Mouse (Mus musculus) thymus, adult 2 months (tissue): ENCODE results near the gene Auts2. TPM values are rescaled to one million over a fixed set of nuclear protein-coding genes. Genes with fewer than 3 reads are reported as not detected.

Source experiments
- DNase-seq: peaks from one replicate; pipeline ENCODE4 v3.0.0; 2021
- H3K27ac ChIP-seq: fragments of 200-500 bp; 2 replicates; pipeline ENCODE4 v1.5.1; 2012; ENCODE audit warnings: low read length, control low read depth; ENCODE audit not compliant: control insufficient read depth, insufficient read depth
- H3K27me3 ChIP-seq: fragments of 200-500 bp; 2 replicates; pipeline ENCODE4 v1.6.1; 2012; ENCODE audit warnings: mild to moderate bottlenecking, low read length, moderate library complexity, mixed read lengths; ENCODE audit not compliant: control insufficient read depth, insufficient read depth
- H3K36me3 ChIP-seq: fragments of 200-500 bp; 2 replicates; pipeline ENCODE4 v1.6.1; 2012; ENCODE audit warnings: mild to moderate bottlenecking, low read length, moderate library complexity; ENCODE audit not compliant: control insufficient read depth, insufficient read depth
- H3K4me1 ChIP-seq: fragments of 200-500 bp; replicated peaks from 2 replicates; pipeline ENCODE4 v1.6.1; 2012; ENCODE audit warnings: low read length; ENCODE audit not compliant: control insufficient read depth, insufficient read depth
- H3K4me3 ChIP-seq: fragments of 200-500 bp; 2 replicates; pipeline ENCODE4 v1.5.1; 2012; ENCODE audit warnings: mild to moderate bottlenecking, low read length, control low read depth, moderate library complexity; ENCODE audit not compliant: control insufficient read depth, insufficient read depth
- CTCF ChIP-seq: fragments of 200-500 bp; IDR thresholded peaks from 2 replicates; pipeline ENCODE4 v1.5.1; 2012; ENCODE audit warnings: mild to moderate bottlenecking, control low read depth, low read length, moderate library complexity, borderline replicate concordance; ENCODE audit not compliant: control insufficient read depth, poor library complexity, insufficient read depth; ENCODE audit errors: extremely low read depth
- POLR2A ChIP-seq: fragments of 200-500 bp; IDR thresholded peaks from 2 replicates; pipeline ENCODE4 v1.6.1; 2012; ENCODE audit warnings: mild to moderate bottlenecking, low read length, control low read depth, moderate library complexity; ENCODE audit not compliant: control insufficient read depth, poor library complexity, insufficient read depth; ENCODE audit errors: extremely low read depth
- WGBS: fragments of 180-500 bp; shearing (Covaris S2); methylation state at CpG from one replicate; pipeline ENCODE4 v1.1.7; 2018; 5-methylcytosine and 5-hydroxymethylcytosine counted together
- polyA plus RNA-seq: library from polyadenylated mRNA; depleted of rRNA; stranded (reverse); fragments of >200 nt; gene quantifications from 2 replicates; pipeline ENCODE4 v1.2.3, GENCODE M21; 2012

The Auts2 gene
- polyA plus RNA-seq, 1 experiment, result 4.9 TPM

DNA sequence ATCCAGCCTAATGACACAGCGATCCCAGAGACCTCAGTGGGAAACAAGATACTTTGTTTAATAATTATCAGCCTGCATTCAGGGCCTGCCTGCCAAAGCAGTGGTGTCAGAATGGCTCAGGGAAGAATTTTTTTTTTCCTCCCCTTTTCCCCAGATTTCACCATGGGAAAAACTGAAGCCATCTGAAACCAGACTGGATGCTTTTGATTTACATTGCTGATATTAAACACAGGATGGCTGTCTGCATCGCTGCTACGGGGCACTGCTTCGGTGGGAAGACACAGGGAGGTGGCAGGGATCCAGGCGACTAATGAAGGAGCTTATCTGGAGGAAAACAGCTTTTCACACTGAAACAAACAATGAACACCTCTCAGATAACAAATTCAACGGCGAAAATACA, 912.6 kb downstream of the Auts2 start:
- no peak for DNase-seq
- no peaks in the 10 kb centered on the region for H3K27me3 ChIP-seq
- H3K4me1 ChIP-seq, result no peaks in the 10 kb centered on the region
- no peaks in the 10 kb centered on the region for H3K36me3 ChIP-seq
- H3K4me3 ChIP-seq, result no peak overlapping the region
- TF ChIP-seq CTCF (no peak), POLR2A (no peak)
- H3K27ac ChIP-seq, result no peak overlapping the region
- WGBS, result 75% methylated on average over 7 of the region's 7 CpGs

DNA sequence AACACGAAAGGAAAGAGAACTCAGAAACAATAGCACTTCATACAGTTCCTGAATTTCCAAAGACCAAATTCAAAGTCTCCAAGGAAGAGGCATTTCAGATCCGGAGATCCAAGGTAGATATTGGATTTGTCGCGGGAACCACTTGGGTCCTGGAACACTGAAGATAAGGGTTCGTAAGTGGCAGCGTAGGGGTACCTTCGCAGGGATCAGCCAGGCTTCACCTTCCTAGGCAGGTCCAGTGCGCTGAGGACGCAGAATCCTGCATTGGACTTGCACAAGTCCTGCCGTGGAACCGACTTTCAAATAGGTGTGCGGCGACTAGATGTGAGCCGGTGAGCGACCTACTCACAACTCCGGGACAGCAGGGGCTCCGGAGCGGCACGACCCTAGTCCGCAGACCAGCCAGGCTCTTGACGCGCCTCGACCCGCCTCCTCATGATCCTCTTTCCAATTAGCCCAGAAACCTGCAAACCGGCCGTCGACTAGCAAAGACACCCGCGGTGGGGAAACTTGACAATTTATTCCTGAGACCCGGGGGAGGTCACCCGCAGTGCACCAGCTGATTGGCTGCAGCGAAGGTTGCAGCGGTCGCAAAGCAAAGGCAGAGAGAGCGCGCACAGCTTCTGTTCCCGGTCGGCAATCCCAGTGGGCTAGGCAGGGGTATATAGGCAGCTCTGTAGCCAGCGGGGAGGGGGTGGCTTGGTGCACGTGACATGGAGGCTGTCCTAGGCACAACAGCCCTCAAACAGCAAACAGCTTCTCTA, 926.8 kb downstream of the Auts2 start:
- DNase-seq, result no peak
- Histone ChIP-seq H3K27ac (no peak overlapping the region), H3K4me3 (no peak overlapping the region)

DNA sequence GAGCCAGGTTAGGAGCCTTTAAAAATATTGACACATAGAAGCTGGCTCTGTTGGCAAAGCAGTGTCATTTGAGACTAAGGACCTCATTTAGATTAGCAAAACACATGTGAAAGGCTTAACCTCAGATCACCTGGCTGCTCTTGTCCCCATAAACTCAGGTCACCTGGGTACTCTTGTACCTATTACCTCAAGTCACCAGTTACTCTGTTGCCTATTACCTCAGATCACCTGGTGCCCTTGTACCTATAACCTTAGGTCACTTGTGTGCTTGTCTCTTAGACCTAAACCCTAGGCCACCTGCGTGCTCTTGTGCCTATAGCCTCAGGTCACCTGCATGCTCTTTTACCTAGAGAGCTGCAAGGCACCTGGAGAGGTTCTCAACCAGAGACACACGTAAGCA, 928.9 kb downstream of the Auts2 start:
- H3K4me1 ChIP-seq, result no peaks in the 10 kb centered on the region
- WGBS, result 83% methylated on average over 2 of the region's 2 CpGs
- no peak overlapping the region for H3K27ac ChIP-seq
- no peaks in the 10 kb centered on the region for H3K36me3 ChIP-seq
- H3K4me3 ChIP-seq, result no peak overlapping the region
- DNase-seq, result no peak
- no peaks in the 10 kb centered on the region for H3K27me3 ChIP-seq
- TF ChIP-seq POLR2A, result no peak
- TF ChIP-seq CTCF, result no peak

More for the DNA sequence above, 926.8 kb downstream of the Auts2 start:
- no peaks in the 10 kb centered on the region for H3K4me1 ChIP-seq
- no peaks in the 10 kb centered on the region for H3K27me3 ChIP-seq
- TF ChIP-seq CTCF (no peak), POLR2A (no peak)
- H3K36me3 ChIP-seq, result no peaks in the 10 kb centered on the region
- WGBS, result 14% methylated on average over 40 of the region's 40 CpGs

DNA sequence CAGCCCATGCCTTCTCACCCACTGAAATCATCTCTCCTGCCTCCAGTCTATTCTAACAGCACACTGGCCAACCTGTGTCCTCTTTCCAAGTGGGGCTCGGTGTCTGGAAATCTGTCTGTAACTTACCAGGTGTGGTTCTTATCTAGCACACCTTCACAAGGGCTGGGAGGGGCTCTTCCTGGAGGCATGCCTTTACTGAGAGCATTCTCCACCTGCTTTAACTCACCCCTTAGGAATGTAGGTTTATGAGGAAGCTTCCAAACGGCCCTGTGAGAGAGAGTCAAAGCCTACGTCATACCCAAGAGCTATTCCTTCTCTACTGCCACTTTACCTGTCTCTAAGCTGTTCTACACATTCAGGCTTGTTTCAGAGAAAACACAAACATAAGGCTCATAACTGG, 929.8 kb downstream of the Auts2 start:
- no peaks in the 10 kb centered on the region for H3K4me1 ChIP-seq
- H3K27me3 ChIP-seq, result no peaks in the 10 kb centered on the region
- no peaks in the 10 kb centered on the region for H3K36me3 ChIP-seq
- 82% methylated on average over 3 of the region's 3 CpGs for WGBS
- no peak overlapping the region for H3K27ac ChIP-seq
- H3K4me3 ChIP-seq, result no peak overlapping the region
- TF ChIP-seq CTCF, result no peak
- no peak for TF ChIP-seq POLR2A
- DNase-seq, result no peak

DNA sequence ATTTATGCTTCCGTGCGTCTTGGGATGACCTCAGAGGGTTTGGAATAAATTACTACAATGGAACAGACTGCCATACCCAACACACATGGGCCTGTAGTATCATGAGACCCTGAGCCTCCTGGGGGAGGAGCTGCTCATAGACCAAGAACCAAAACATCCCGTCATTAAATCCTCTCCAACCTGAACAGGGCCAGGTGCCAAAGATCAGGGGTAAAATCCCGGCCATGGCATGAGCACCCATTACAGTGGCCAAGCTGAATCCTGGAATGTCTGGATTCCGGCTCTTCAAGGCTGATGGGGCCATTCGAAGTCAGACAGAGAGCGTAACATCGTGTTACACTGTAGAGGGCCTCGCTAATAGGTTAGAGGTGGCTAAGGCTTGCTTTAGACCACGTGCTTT, 932.4 kb downstream of the Auts2 start:
- Histone ChIP-seq H3K4me3 (no peak overlapping the region), H3K4me1 (no peaks in the 10 kb centered on the region), H3K27me3 (no peaks in the 10 kb centered on the region), H3K36me3 (no peaks in the 10 kb centered on the region), H3K27ac (no peak overlapping the region)
- WGBS, result 93% methylated on average over 10 of the region's 10 CpGs
- no peak for TF ChIP-seq POLR2A
- no peak for TF ChIP-seq CTCF
- DNase-seq, result no peak

DNA sequence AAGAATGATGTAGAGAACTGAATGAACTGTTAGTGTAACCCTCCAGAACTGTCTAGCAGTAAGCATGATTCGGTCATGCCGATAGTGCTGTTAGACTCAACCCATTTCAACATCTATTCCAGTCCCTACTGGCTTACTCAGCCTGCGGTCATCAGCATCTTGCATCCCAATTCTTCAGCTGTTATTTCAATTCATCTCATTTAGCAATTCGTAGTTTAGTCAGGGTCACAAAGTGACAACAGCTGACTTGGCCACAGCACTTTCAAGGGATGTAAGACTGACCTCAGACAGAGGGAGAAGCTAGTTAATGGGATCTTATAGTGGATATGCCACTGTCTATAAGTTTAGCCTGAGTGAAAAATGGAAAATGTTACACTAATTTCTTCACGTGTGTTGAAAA, 936.4 kb downstream of the Auts2 start:
- no peak for DNase-seq
- no peaks in the 10 kb centered on the region for H3K27me3 ChIP-seq
- no peak overlapping the region for H3K4me3 ChIP-seq
- H3K36me3 ChIP-seq, result no peaks in the 10 kb centered on the region
- no peak overlapping the region for H3K27ac ChIP-seq
- WGBS, result 94% methylated on average over 5 of the region's 5 CpGs
- no peaks in the 10 kb centered on the region for H3K4me1 ChIP-seq
- TF ChIP-seq CTCF (no peak), POLR2A (no peak)
